Mouse (Mus musculus) cerebellum, postnatal 25 days (tissue): ENCODE results near the gene Galns.
"Not testable (repeated sequence)": the region's sequence is repeated elsewhere in the genome, so short reads cannot be mapped to it uniquely, and the experiment has no call there.

Experiments
- DNase-seq, 2 experiments: peaks; one replicate each; pipeline ENCODE4 v3.0.0; 2021; ENCODE audit warnings: mixed read lengths in 2 of 2

Galns gene

GRCm38 (mm10) chr8:122633205-122633604, 21.9 kb upstream of the Galns start:
- peak; percentile 71 to 77 for DNase-seq

GRCm38 (mm10) chr8:122632134-122632533, 20.9 kb upstream of the Galns start:
- DNase-seq: not testable (repeated sequence)

GRCm38 (mm10) chr8:122630696-122631095, 19.4 kb upstream of the Galns start:
- DNase-seq: peak; percentile 46 to 50

GRCm38 (mm10) chr8:122629388-122629787, 18.1 kb upstream of the Galns start:
- no peak for DNase-seq

- peak in 1 of 2 experiments; percentile 49 for DNase-seq
These were observed 15.6 kb upstream of the Galns start for GRCm38 (mm10) chr8:122626896-122627295.

- DNase-seq: no peak
These were observed 14.5 kb upstream of the Galns start for GRCm38 (mm10) chr8:122625811-122626210.

GRCm38 (mm10) chr8:122624653-122625052, 13.4 kb upstream of the Galns start:
- no peak for DNase-seq

GRCm38 (mm10) chr8:122623844-122624642, 12.8 kb upstream of the Galns start:
- DNase-seq: no peak

- no peak for DNase-seq
These were observed 11.5 kb upstream of the Galns start, which contains the start of gene Pabpn1l for GRCm38 (mm10) chr8:122622727-122623126. Gene Pabpn1l (minus strand): TSS chr8:122622739.

GRCm38 (mm10) chr8:122620446-122620845, 9.2 kb upstream of the Galns start:
- peak in 1 of 2 experiments; percentile 9 for DNase-seq

- DNase-seq: no peak
These were observed 7.6 kb upstream of the Galns start for GRCm38 (mm10) chr8:122618660-122619378.

- peak; percentile 90 to 94 for DNase-seq
These were observed 6.8 kb upstream of the Galns start for GRCm38 (mm10) chr8:122617947-122618546.

- DNase-seq: no peak
These were observed 5.1 kb upstream of the Galns start for GRCm38 (mm10) chr8:122616181-122616905.

GRCm38 (mm10) chr8:122610612-122611277, 518 bp downstream of the Galns start:
- no peak for DNase-seq

- DNase-seq: no peak
These were observed 1.1 kb downstream of the Galns start for GRCm38 (mm10) chr8:122610209-122610608.

GRCm38 (mm10) chr8:122606810-122607209, 4.5 kb downstream of the Galns start:
- DNase-seq: no peak

GRCm38 (mm10) chr8:122605367-122605766, 5.9 kb downstream of the Galns start:
- DNase-seq: no peak

GRCm38 (mm10) chr8:122604640-122605039, 6.6 kb downstream of the Galns start:
- no peak for DNase-seq

- DNase-seq: no peak
These were observed 10.6 kb downstream of the Galns start for GRCm38 (mm10) chr8:122600666-122601065.

GRCm38 (mm10) chr8:122596031-122596430, 15.2 kb downstream of the Galns start:
- DNase-seq: no peak

GRCm38 (mm10) chr8:122593783-122594507, 17.3 kb downstream of the Galns start:
- DNase-seq: peak; percentile 60 to 68
